Mouse (Mus musculus) forebrain, embryonic 10.5 days (tissue): ENCODE results near the gene Olfr463. TPM values are rescaled to one million over a fixed set of nuclear protein-coding genes. Genes with fewer than 3 reads are reported as not detected.

ENCODE experiments used
- polyA plus RNA-seq: library from polyadenylated mRNA; unstranded; fragments of >200 nt; fragmentation: Nextera tagmentation; extraction: Ambion mirVana; gene quantifications from 2 replicates; pipeline ENCODE4 v1.2.1, GENCODE M21; 2016

Olfr463 gene
- polyA plus RNA-seq, 1 experiment from 2014 or later, result not detected

Other genes with a start within 250 kb of the Olfr463 start
- gene Rnf43, start 234.7 kb downstream of the Olfr463 start, polyA plus RNA-seq, result 1.1 and 1.9 TPM in 2 replicates
- gene Supt4a, start 159.8 kb downstream of the Olfr463 start, polyA plus RNA-seq, result 153 and 160 TPM in 2 replicates
- gene Tspoap1, start 136.8 kb downstream of the Olfr463 start, polyA plus RNA-seq, result 11.0 and 11.1 TPM in 2 replicates
- 4.5 and 5.1 TPM in 2 replicates for gene Mpo, start 103.8 kb downstream of the Olfr463 start, polyA plus RNA-seq
- 0.06 and 0.14 TPM in 2 replicates for gene Lpo, start 69.1 kb downstream of the Olfr463 start, polyA plus RNA-seq
- 17.6 and 18.5 TPM in 2 replicates for gene Mks1, start 44.2 kb downstream of the Olfr463 start, polyA plus RNA-seq
- gene Epx, start 21.9 kb downstream of the Olfr463 start, polyA plus RNA-seq, result not detected in 2 replicates
- gene Olfr462, start 5.1 kb downstream of the Olfr463 start, polyA plus RNA-seq, result not detected in 2 replicates
- gene Olfr464, start 23.6 kb upstream of the Olfr463 start, polyA plus RNA-seq, result not detected in 2 replicates
- gene Dynll2, start 90.1 kb upstream of the Olfr463 start, polyA plus RNA-seq, result 24.8 and 25.9 TPM in 2 replicates
- gene Srsf1, start 150.0 kb upstream of the Olfr463 start, polyA plus RNA-seq, result 404 and 428 TPM in 2 replicates
- gene Vezf1, start 170.9 kb upstream of the Olfr463 start, polyA plus RNA-seq, result 61.6 and 62.6 TPM in 2 replicates
- 20.0 and 24.9 TPM in 2 replicates for gene Cuedc1, start 200.7 kb upstream of the Olfr463 start, polyA plus RNA-seq